Mouse (Mus musculus) embryonic fibroblast, embryonic 13.5 days (primary cell): ENCODE results near the gene Aldh3a2.

Experiments used
- CTCF ChIP-seq: IDR thresholded peaks from 2 replicates; pipeline ENCODE4 v1.5.1; 2011; ENCODE audit warnings: mild to moderate bottlenecking, control low read depth, low read length, moderate library complexity, borderline replicate concordance; ENCODE audit not compliant: insufficient read depth
- POLR2A ChIP-seq: IDR thresholded peaks from 2 replicates; pipeline ENCODE4 v1.6.1; 2011; ENCODE audit warnings: low read depth, mild to moderate bottlenecking, control low read depth, low read length, moderate library complexity

DNA sequence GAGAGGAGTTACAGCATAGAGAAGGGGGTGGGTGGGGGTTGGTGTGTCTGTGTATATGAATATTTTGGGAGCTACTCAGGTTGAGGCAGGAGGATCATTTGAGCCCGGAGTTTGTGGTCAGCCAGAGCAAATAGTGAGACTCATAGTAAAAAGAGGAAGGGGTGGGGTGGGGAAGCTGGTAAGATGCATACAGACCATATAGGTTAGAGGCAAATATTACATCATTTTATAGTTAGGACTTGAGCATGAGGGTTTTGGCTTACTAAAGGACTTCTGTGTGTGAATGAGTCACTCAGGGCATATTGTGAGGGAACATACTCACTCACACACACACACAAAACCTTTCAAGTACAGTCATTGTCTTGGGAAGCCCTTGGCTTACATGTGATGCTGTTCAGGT lies 90.9 kb downstream of the Aldh3a2 start:
- no peak for TF ChIP-seq CTCF
- TF ChIP-seq POLR2A = no peak
